Mouse (Mus musculus): ENCODE results near the gene Gm8797. TPM values are rescaled to one million over a fixed set of nuclear protein-coding genes. Genes with fewer than 3 reads are reported as not detected.
"Not testable (repeated sequence)": the region's sequence is repeated elsewhere in the genome, so short reads cannot be mapped to it uniquely, and the experiment has no call there.

Gene Gm8797
- polyA plus RNA-seq (2014; fragmentation: Nextera tagmentation; extraction: Ambion mirVana): 13.0 and 18.6 TPM in 2 replicates

- H3K4me1 ChIP-seq (ENCODE audit: control insufficient read depth, insufficient read depth, low read length); H3K4me2 ChIP-seq (replicated peaks; ENCODE audit: low read depth, low read length); H3K9ac ChIP-seq (replicated peaks; ENCODE audit: low read depth, low read length); H3K27me3 ChIP-seq (ENCODE audit: control insufficient read depth, insufficient read depth, low read length); ATAC-seq (ENCODE audit: insufficient number of reproducible peaks, insufficient read depth, low FRiP score, low read depth); H3K4me3 ChIP-seq (ENCODE audit: low read depth, low read length); H3K27ac ChIP-seq (ENCODE audit: low read length); H3K9me3 ChIP-seq (ENCODE audit: control insufficient read depth, low read depth, low read length); H3K36me3 ChIP-seq (ENCODE audit: control insufficient read depth, insufficient read depth, low read length): not testable (repeated sequence)
- WGBS: 95% methylated on average over 9 of the region's 9 CpGs
Measured at GRCm38 (mm10) chr3:5750506-5750905, at the start of gene Gm8797. TSS of gene Gm8797 (plus strand) at chr3:5750806.

GRCm38 (mm10) chr3:5714481-5714880 lies 36.1 kb upstream of the Gm8797 start:
- no peak overlapping the region for H3K4me3 ChIP-seq (ENCODE audit: low read depth, low read length)
- H3K9ac ChIP-seq (replicated peaks; ENCODE audit: low read depth, low read length): no peak overlapping the region
- H3K27me3 ChIP-seq (ENCODE audit: control insufficient read depth, insufficient read depth, low read length): no peaks in the 10 kb centered on the region
- no peaks in the 10 kb centered on the region for H3K36me3 ChIP-seq (ENCODE audit: control insufficient read depth, insufficient read depth, low read length)
- H3K4me2 ChIP-seq (replicated peaks; ENCODE audit: low read depth, low read length): no peak overlapping the region
- no peak overlapping the region for H3K27ac ChIP-seq (ENCODE audit: low read length)
- H3K4me1 ChIP-seq (ENCODE audit: control insufficient read depth, insufficient read depth, low read length): no peaks in the 10 kb centered on the region
- no peaks in the 10 kb centered on the region for H3K9me3 ChIP-seq (ENCODE audit: control insufficient read depth, low read depth, low read length)
- no peak for ATAC-seq (ENCODE audit: insufficient number of reproducible peaks, insufficient read depth, low FRiP score, low read depth)

- H3K4me2 ChIP-seq (replicated peaks; ENCODE audit: low read depth, low read length): no peak overlapping the region
- H3K27ac ChIP-seq (ENCODE audit: low read length): no peak overlapping the region
- no peaks in the 10 kb centered on the region for H3K9me3 ChIP-seq (ENCODE audit: control insufficient read depth, low read depth, low read length)
- no peak for ATAC-seq (ENCODE audit: insufficient number of reproducible peaks, insufficient read depth, low FRiP score, low read depth)
- H3K36me3 ChIP-seq (ENCODE audit: control insufficient read depth, insufficient read depth, low read length): no peaks in the 10 kb centered on the region
- no peak overlapping the region for H3K9ac ChIP-seq (replicated peaks; ENCODE audit: low read depth, low read length)
- H3K4me3 ChIP-seq (ENCODE audit: low read depth, low read length): no peak overlapping the region
- no peaks in the 10 kb centered on the region for H3K27me3 ChIP-seq (ENCODE audit: control insufficient read depth, insufficient read depth, low read length)
- H3K4me1 ChIP-seq (ENCODE audit: control insufficient read depth, insufficient read depth, low read length): no peaks in the 10 kb centered on the region
Measured at GRCm38 (mm10) chr3:5732931-5733330, 17.7 kb upstream of the Gm8797 start.

- WGBS: 59% methylated on average over 3 of the region's 3 CpGs
- no peak overlapping the region for H3K9ac ChIP-seq (replicated peaks; ENCODE audit: low read depth, low read length)
- no peak overlapping the region for H3K4me2 ChIP-seq (replicated peaks; ENCODE audit: low read depth, low read length)
- H3K4me3 ChIP-seq (ENCODE audit: low read depth, low read length): no peak overlapping the region
- no peaks in the 10 kb centered on the region for H3K36me3 ChIP-seq (ENCODE audit: control insufficient read depth, insufficient read depth, low read length)
- H3K27me3 ChIP-seq (ENCODE audit: control insufficient read depth, insufficient read depth, low read length): no peaks in the 10 kb centered on the region
- 0 out of 2 replicates have a peak, but pooled peaks have one; percentile 63 for ATAC-seq (ENCODE audit: insufficient number of reproducible peaks, insufficient read depth, low FRiP score, low read depth)
- H3K27ac ChIP-seq (ENCODE audit: low read length): no peak overlapping the region; the same call in 1 of the 2 replicates
- no peaks in the 10 kb centered on the region for H3K9me3 ChIP-seq (ENCODE audit: control insufficient read depth, low read depth, low read length)
- H3K4me1 ChIP-seq (ENCODE audit: control insufficient read depth, insufficient read depth, low read length): no peaks in the 10 kb centered on the region
Measured at GRCm38 (mm10) chr3:5754763-5755478, 4.3 kb downstream of the Gm8797 start.

GRCm38 (mm10) chr3:5766256-5766655 lies 15.7 kb downstream of the Gm8797 start:
- H3K27ac ChIP-seq (ENCODE audit: low read length): no peak overlapping the region
- no peak overlapping the region for H3K9ac ChIP-seq (replicated peaks; ENCODE audit: low read depth, low read length)
- WGBS: 83% methylated on average over 3 of the region's 3 CpGs
- no peak overlapping the region for H3K4me2 ChIP-seq (replicated peaks; ENCODE audit: low read depth, low read length)
- no peaks in the 10 kb centered on the region for H3K36me3 ChIP-seq (ENCODE audit: control insufficient read depth, insufficient read depth, low read length)
- no peak for ATAC-seq (ENCODE audit: insufficient number of reproducible peaks, insufficient read depth, low FRiP score, low read depth)
- no peaks in the 10 kb centered on the region for H3K27me3 ChIP-seq (ENCODE audit: control insufficient read depth, insufficient read depth, low read length)
- H3K9me3 ChIP-seq (ENCODE audit: control insufficient read depth, low read depth, low read length): no peaks in the 10 kb centered on the region
- no peaks in the 10 kb centered on the region for H3K4me1 ChIP-seq (ENCODE audit: control insufficient read depth, insufficient read depth, low read length)
- no peak overlapping the region for H3K4me3 ChIP-seq (ENCODE audit: low read depth, low read length)

- Histone ChIP-seq H3K4me1 (ENCODE audit: control insufficient read depth, insufficient read depth, low read length) (no peaks in the 10 kb centered on the region), H3K9ac (replicated peaks; ENCODE audit: low read depth, low read length) (no peak overlapping the region), H3K27ac (ENCODE audit: low read length) (no peak overlapping the region), H3K4me2 (replicated peaks; ENCODE audit: low read depth, low read length) (no peak overlapping the region), H3K9me3 (ENCODE audit: control insufficient read depth, low read depth, low read length) (no peaks in the 10 kb centered on the region), H3K36me3 (ENCODE audit: control insufficient read depth, insufficient read depth, low read length) (no peaks in the 10 kb centered on the region), H3K4me3 (ENCODE audit: low read depth, low read length) (no peak overlapping the region), H3K27me3 (ENCODE audit: control insufficient read depth, insufficient read depth, low read length) (no peaks in the 10 kb centered on the region)
- WGBS: 87% methylated on average over 2 of the region's 2 CpGs
- ATAC-seq (ENCODE audit: insufficient number of reproducible peaks, insufficient read depth, low FRiP score, low read depth): no peak
Measured at GRCm38 (mm10) chr3:5776894-5777293, 26.3 kb downstream of the Gm8797 start.
